Mouse (Mus musculus) CD8-positive naive resting alpha-beta T cell, adult 2 months (primary cell): ENCODE measurements at regions not wholly inside any gene's neighbourhood (a gene's known extent, or its start where the extent isn't known, plus 50 kb on each side); places are given as distances from the start of the nearest gene placed in this dataset.
A peak's percentile ranks its signal among the peaks of the same experiment; 100 is the strongest.

Source experiments
- DNase-seq, 2 experiments: peaks; one replicate each; pipeline ENCODE4 v3.0.0; 2022; ENCODE audit warnings: low read depth in 2 of 2, low spot score in 2 of 2

GRCm38 (mm10) chr10:67339371-67339929, 54.3 kb upstream of the Nrbf2 start:
- no peak for DNase-seq

- no peak for DNase-seq
These were observed 59.6 kb upstream of the Nrbf2 start for GRCm38 (mm10) chr10:67344722-67345121.

GRCm38 (mm10) chr10:67350956-67351355, 65.9 kb upstream of the Nrbf2 start:
- no peak for DNase-seq

- no peak for DNase-seq
These were observed 75.7 kb upstream of the Nrbf2 start for GRCm38 (mm10) chr10:67360793-67361192.

GRCm38 (mm10) chr10:67361281-67361680, 76.2 kb upstream of the Nrbf2 start:
- no peak for DNase-seq

GRCm38 (mm10) chr10:67364595-67364994, 79.5 kb upstream of the Nrbf2 start:
- DNase-seq = no peak

GRCm38 (mm10) chr10:67365158-67365557, 80.1 kb upstream of the Nrbf2 start:
- DNase-seq = no peak

GRCm38 (mm10) chr10:67372569-67373161, 87.6 kb upstream of the Nrbf2 start:
- no peak for DNase-seq

GRCm38 (mm10) chr10:67376638-67377037, 91.5 kb upstream of the Nrbf2 start:
- DNase-seq = no peak

- no peak for DNase-seq
These were observed 92.6 kb upstream of the Nrbf2 start for GRCm38 (mm10) chr10:67377643-67378223.

GRCm38 (mm10) chr10:67380174-67380573, 95.1 kb upstream of the Nrbf2 start:
- no peak for DNase-seq

GRCm38 (mm10) chr10:67383352-67383751, 98.2 kb upstream of the Nrbf2 start:
- DNase-seq = no peak

- DNase-seq = no peak
These were observed 98.9 kb upstream of the Nrbf2 start for GRCm38 (mm10) chr10:67383802-67384567.

- DNase-seq = no peak
These were observed 99.5 kb upstream of the Nrbf2 start for GRCm38 (mm10) chr10:67384568-67384958.

- no peak for DNase-seq
These were observed 100.9 kb upstream of the Nrbf2 start for GRCm38 (mm10) chr10:67385966-67386365.

- no peak for DNase-seq
These were observed 103.7 kb upstream of the Nrbf2 start for GRCm38 (mm10) chr10:67388755-67389154.

- peak in 1 of 2 experiments; percentile 23 for DNase-seq
These were observed 115.3 kb upstream of the Nrbf2 start for GRCm38 (mm10) chr10:67400434-67400833.

GRCm38 (mm10) chr10:67401409-67401808, 116.3 kb upstream of the Nrbf2 start:
- no peak for DNase-seq

GRCm38 (mm10) chr10:67417529-67417928, 117.7 kb upstream of the Egr2 start:
- DNase-seq = no peak

- no peak for DNase-seq
These were observed 114.5 kb upstream of the Egr2 start for GRCm38 (mm10) chr10:67420761-67421160.

- DNase-seq = no peak
These were observed 109.9 kb upstream of the Egr2 start for GRCm38 (mm10) chr10:67425407-67425806.

GRCm38 (mm10) chr10:67427220-67427619, 108.1 kb upstream of the Egr2 start:
- DNase-seq = peak in 1 of 2 experiments; percentile 7
